Mouse (Mus musculus) brain, embryonic 14.5 days (tissue): ENCODE results near the gene Gm8909. TPM values are rescaled to one million over a fixed set of nuclear protein-coding genes. Genes with fewer than 3 reads are reported as not detected.

ENCODE experiments used
- polyA plus RNA-seq: library from polyadenylated mRNA; depleted of rRNA; stranded (reverse); fragments of >200 nt; gene quantifications from 2 replicates; pipeline ENCODE4 v1.2.3, GENCODE M21; 2012; rRNA removed

The Gm8909 gene
- polyA plus RNA-seq, 1 experiment: not detected

Other genes starting within 250 kb of the Gm8909 start
- gene Abcf1, start 198.8 kb downstream of the Gm8909 start, polyA plus RNA-seq: 78.3 and 89.3 TPM in 2 replicates
- gene Gnl1, start 188.7 kb downstream of the Gm8909 start, polyA plus RNA-seq: 31.2 and 52.4 TPM in 2 replicates
- gene Prr3, start 188.3 kb downstream of the Gm8909 start, polyA plus RNA-seq: 72.1 and 81.6 TPM in 2 replicates
- gene H2-T24, start 148.0 kb downstream of the Gm8909 start, polyA plus RNA-seq: 0.08 and 0.19 TPM in 2 replicates
- 5.4 and 9.9 TPM in 2 replicates for gene H2-T23, start 135.7 kb downstream of the Gm8909 start, polyA plus RNA-seq
- gene H2-T22, start 125.8 kb downstream of the Gm8909 start, polyA plus RNA-seq: 6.5 and 8.0 TPM in 2 replicates
- gene Gm6034, start 125.6 kb downstream of the Gm8909 start, polyA plus RNA-seq: not detected in 2 replicates
- gene Gm11127, start 110.2 kb downstream of the Gm8909 start, polyA plus RNA-seq: 0.06 TPM in 1 of 2 replicates, not detected in the other
- gene Gm19684, start 46.9 kb downstream of the Gm8909 start, polyA plus RNA-seq: not detected in 2 replicates
- gene Gm7030, start 39.1 kb downstream of the Gm8909 start, polyA plus RNA-seq: not detected in 2 replicates
- not detected in 2 replicates for gene H2-T3, start 21.8 kb upstream of the Gm8909 start, polyA plus RNA-seq
- 76.1 and 111 TPM in 2 replicates for gene Rpp21, start 89.5 kb upstream of the Gm8909 start, polyA plus RNA-seq
- 45.9 and 47.9 TPM in 2 replicates for gene Trim39, start 103.7 kb upstream of the Gm8909 start, polyA plus RNA-seq
- not detected in 2 replicates for gene H2-M10.2, start 118.0 kb upstream of the Gm8909 start, polyA plus RNA-seq
- gene H2-M10.1, start 157.6 kb upstream of the Gm8909 start, polyA plus RNA-seq: not detected in 2 replicates
- not detected in 2 replicates for gene H2-M10.3, start 199.9 kb upstream of the Gm8909 start, polyA plus RNA-seq